21 mouse cellular contexts compared by ENCODE assay signal in the genomic region with DNA sequence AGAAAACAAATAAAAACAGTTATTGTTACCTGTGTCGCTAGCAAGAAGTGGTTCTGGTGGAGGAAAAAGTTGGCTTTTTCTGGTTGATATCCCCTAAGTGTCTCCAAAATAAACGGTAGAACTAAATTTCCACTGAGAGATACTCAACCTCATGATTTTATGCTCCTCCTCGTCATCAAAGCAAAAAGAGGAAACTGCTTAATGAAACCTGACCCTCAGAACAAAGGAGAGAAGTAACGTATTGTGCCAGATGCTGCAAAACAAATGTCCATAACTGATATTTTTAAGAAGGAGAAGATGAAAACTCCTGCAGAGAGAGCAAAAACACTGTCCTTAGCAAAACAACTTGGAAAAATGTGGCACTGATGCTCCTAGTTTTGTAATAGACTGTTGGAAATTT. TPM values are rescaled to one million over a fixed set of nuclear protein-coding genes. Genes with fewer than 3 reads are reported as not detected.
"Had no signal": no experiment of that assay in that cellular context is flagged by ENCODE, and none has a peak within 500 bp of the region (broad histone marks: within the 10 kb centered on the region; RNA-seq: fewer than 3 reads in every experiment).

No protein-coding gene starts in this region.

- DNase-seq: liver, embryonic 13.5 days; lung, adult 18-20 months; lung, embryonic 14.5 days; lung, postnatal 10 days; lung, postnatal 4 days; right cerebral cortex, postnatal 14 days; thymus, adult 18-20 months; thymus, postnatal 14 days; thymus, postnatal 36 days had no signal

- H3K4me2 ChIP-seq: liver, embryonic 13.5 days; liver, embryonic 15.5 days; lung, embryonic 14.5 days; midbrain, embryonic 12.5 days; midbrain, embryonic 15.5 days; neural tube, embryonic 13.5 days; neural tube, embryonic 15.5 days had no signal

- H3K36me3 ChIP-seq: liver, embryonic 13.5 days; liver, embryonic 15.5 days; midbrain, embryonic 10.5 days; midbrain, embryonic 12.5 days; midbrain, embryonic 15.5 days; neural tube, embryonic 13.5 days; neural tube, embryonic 15.5 days had no signal

- H3K9ac ChIP-seq: liver, embryonic 13.5 days; liver, embryonic 15.5 days; lung, embryonic 14.5 days; midbrain, embryonic 12.5 days; midbrain, embryonic 15.5 days; neural tube, embryonic 13.5 days; neural tube, embryonic 15.5 days had no signal

- H3K4me3 ChIP-seq: liver, embryonic 13.5 days; liver, embryonic 15.5 days; midbrain, embryonic 10.5 days; midbrain, embryonic 12.5 days; midbrain, embryonic 15.5 days; myocyte; neural tube, embryonic 13.5 days; neural tube, embryonic 15.5 days had no signal

- H3K27ac ChIP-seq: liver, embryonic 13.5 days; liver, embryonic 15.5 days; midbrain, embryonic 10.5 days; midbrain, embryonic 12.5 days; midbrain, embryonic 15.5 days; neural tube, embryonic 13.5 days; neural tube, embryonic 15.5 days had no signal

- H3K4me1 ChIP-seq: liver, embryonic 13.5 days; liver, embryonic 15.5 days; midbrain, embryonic 10.5 days; midbrain, embryonic 12.5 days; midbrain, embryonic 15.5 days; neural tube, embryonic 13.5 days; neural tube, embryonic 15.5 days had no signal

- H3K9me3 ChIP-seq: liver, embryonic 13.5 days; liver, embryonic 15.5 days had no signal

- H3K27me3 ChIP-seq: liver, embryonic 13.5 days; liver, embryonic 15.5 days; midbrain, embryonic 12.5 days; midbrain, embryonic 15.5 days; neural tube, embryonic 13.5 days; neural tube, embryonic 15.5 days had no signal

- ATAC-seq: midbrain, embryonic 15.5 days had no signal

RNA-seq across cellular contexts. Expression of a gene that starts 4.3 kb away (rescaled TPM):
- polyA plus RNA-seq: liver, embryonic 13.5 days; liver, embryonic 15.5 days; lung, embryonic 14.5 days; lung, embryonic 16.5 days; midbrain, embryonic 10.5 days; midbrain, embryonic 12.5 days; midbrain, embryonic 15.5 days; myocyte; neural tube, embryonic 11.5 days; neural tube, embryonic 13.5 days; neural tube, embryonic 15.5 days; stomach, embryonic 14.5 days; stomach, embryonic 16.5 days; thymus, postnatal 0 days had no signal

RNA-seq across cellular contexts. Expression of a gene that starts 45.0 kb away (rescaled TPM):
- polyA plus RNA-seq: liver, embryonic 13.5 days; liver, embryonic 15.5 days; lung, embryonic 14.5 days; lung, embryonic 16.5 days; midbrain, embryonic 10.5 days; midbrain, embryonic 12.5 days; midbrain, embryonic 15.5 days; myocyte; neural tube, embryonic 11.5 days; neural tube, embryonic 13.5 days; neural tube, embryonic 15.5 days; stomach, embryonic 14.5 days; stomach, embryonic 16.5 days; thymus, postnatal 0 days had no signal
